Mouse (Mus musculus) MEL (cell line): ENCODE measurements around the gene Tspan9. TPM values are rescaled to one million over a fixed set of nuclear protein-coding genes. Genes with fewer than 3 reads are reported as not detected.

ENCODE experiments used
- DNase-seq: peaks from one replicate; pipeline ENCODE4 v3.0.0; 2011; ENCODE audit warnings: low read depth, low spot score
- H3K27ac ChIP-seq: 2 replicates; pipeline ENCODE4 v1.5.1; 2012; ENCODE audit warnings: low read depth, mild to moderate bottlenecking, control low read depth, low read length, moderate library complexity; ENCODE audit not compliant: control insufficient read depth
- H3K27me3 ChIP-seq, 2 experiments: fragments of 150-350 bp in 1 of 2; sonication (generic) in 1 of 2; 2 replicates each; pipeline ENCODE4 v1.6.1; 2012; ENCODE audit warnings: low read length in 2 of 2, mild to moderate bottlenecking in 2 of 2, improper control_type of control experiment in 1 of 2, moderate library complexity in 1 of 2; ENCODE audit not compliant: insufficient read depth in 2 of 2, control insufficient read depth in 1 of 2
- H3K36me3 ChIP-seq, 2 experiments: 2 replicates each; pipeline ENCODE4 v1.6.1; 2012 to 2014; ENCODE audit warnings: low read length in 2 of 2, improper control_type of control experiment in 1 of 2, inconsistent platforms in 1 of 2, mild to moderate bottlenecking in 1 of 2; ENCODE audit not compliant: insufficient read depth in 2 of 2, control insufficient read depth in 1 of 2
- H3K4me1 ChIP-seq, 2 experiments: fragments of 150-350 bp in 1 of 2; sonication (generic) in 1 of 2; 2 replicates each; pipeline ENCODE4 v1.6.1; 2012; ENCODE audit warnings: low read length in 2 of 2, improper control_type of control experiment in 1 of 2, mild to moderate bottlenecking in 1 of 2; ENCODE audit not compliant: insufficient read depth in 2 of 2, control insufficient read depth in 1 of 2
- H3K4me3 ChIP-seq, 2 experiments: fragments of 150-350 bp in 1 of 2; sonication (generic) in 1 of 2; 2 replicates each; pipeline ENCODE4 v1.5.1; 2012; ENCODE audit warnings: low read depth in 2 of 2, low read length in 2 of 2, mild to moderate bottlenecking in 2 of 2, moderate library complexity in 2 of 2, control low read depth in 1 of 2, improper control_type of control experiment in 1 of 2; ENCODE audit not compliant: control insufficient read depth in 1 of 2, insufficient read depth in 1 of 2
- H3K79me2 ChIP-seq: 2 replicates; pipeline ENCODE4 v1.6.1; 2012; ENCODE audit warnings: mild to moderate bottlenecking, low read length, moderate library complexity; ENCODE audit not compliant: control insufficient read depth, poor library complexity, insufficient read depth
- H3K9ac ChIP-seq: 2 replicates; pipeline ENCODE4 v1.6.1; 2012; ENCODE audit warnings: low read depth, mild to moderate bottlenecking, control low read depth, low read length, moderate library complexity; ENCODE audit not compliant: control insufficient read depth, poor library complexity, severe bottlenecking
- H3K9me3 ChIP-seq: fragments of 150-350 bp; sonication (generic); replicated peaks from 2 replicates; pipeline ENCODE4 v1.6.1; 2012; ENCODE audit warnings: mild to moderate bottlenecking, low read length, improper control_type of control experiment, moderate library complexity; ENCODE audit not compliant: insufficient read depth
- BHLHE40 ChIP-seq: IDR thresholded peaks from 2 replicates; pipeline ENCODE4 v1.6.1; 2012; ENCODE audit warnings: low read depth, mild to moderate bottlenecking, inconsistent platforms, low read length, improper control_type of control experiment, borderline replicate concordance
- CHD1 ChIP-seq: IDR thresholded peaks from 2 replicates; pipeline ENCODE4 v1.6.1; 2012; ENCODE audit warnings: low read depth, mild to moderate bottlenecking, inconsistent platforms, low read length, improper control_type of control experiment
- CTCF ChIP-seq, 3 experiments: IDR thresholded peaks in 2 of 3; conservative IDR thresholded peaks in 1 of 3; 2 replicates each; pipeline ENCODE4 v1.5.1; 2011 to 2012; ENCODE audit warnings: low read length in 3 of 3, low read depth in 2 of 3, mild to moderate bottlenecking in 2 of 3, improper control_type of control experiment in 1 of 3, inconsistent platforms in 1 of 3, mixed read lengths in 1 of 3, moderate library complexity in 1 of 3; ENCODE audit not compliant: control insufficient read depth in 1 of 3, insufficient read depth in 1 of 3, poor library complexity in 1 of 3, severe bottlenecking in 1 of 3
- E2F4 ChIP-seq: IDR thresholded peaks from 2 replicates; pipeline ENCODE4 v1.6.1; 2011; ENCODE audit warnings: low read depth, low read length, improper control_type of control experiment, borderline replicate concordance
- ELF1 ChIP-seq: IDR thresholded peaks from 2 replicates; pipeline ENCODE4 v1.6.1; 2014; ENCODE audit warnings: low read depth, mild to moderate bottlenecking, inconsistent platforms, low read length, improper control_type of control experiment, moderate library complexity
- ETS1 ChIP-seq: IDR thresholded peaks from 2 replicates; pipeline ENCODE4 v1.6.1; 2012; ENCODE audit warnings: low read depth, mild to moderate bottlenecking, inconsistent platforms, low read length, improper control_type of control experiment, moderate library complexity
- GATA1 ChIP-seq: IDR thresholded peaks from 2 replicates; pipeline ENCODE4 v1.6.1; 2011; ENCODE audit warnings: low read depth, low read length, improper control_type of control experiment
- HCFC1 ChIP-seq: IDR thresholded peaks from 2 replicates; pipeline ENCODE4 v1.6.1; 2012; ENCODE audit warnings: low read depth, mild to moderate bottlenecking, inconsistent platforms, low read length, improper control_type of control experiment, moderate library complexity
- MAFK ChIP-seq: IDR thresholded peaks from 2 replicates; pipeline ENCODE4 v1.6.1; 2011; ENCODE audit warnings: low read depth, mild to moderate bottlenecking, low read length, improper control_type of control experiment, borderline replicate concordance
- MAZ ChIP-seq: IDR thresholded peaks from 2 replicates; pipeline ENCODE4 v1.6.1; 2012; ENCODE audit warnings: low read depth, mild to moderate bottlenecking, inconsistent platforms, low read length, improper control_type of control experiment
- MEF2A ChIP-seq: IDR thresholded peaks from 2 replicates; pipeline ENCODE4 v1.6.1; 2014; ENCODE audit warnings: low read depth, mild to moderate bottlenecking, inconsistent platforms, low read length, improper control_type of control experiment; ENCODE audit not compliant: poor library complexity, insufficient replicate concordance, severe bottlenecking; ENCODE audit errors: extremely low read depth
- MXI1 ChIP-seq: IDR thresholded peaks from 2 replicates; pipeline ENCODE4 v1.6.1; 2011; ENCODE audit warnings: mild to moderate bottlenecking, low read depth, low read length, improper control_type of control experiment
- MYB ChIP-seq: IDR thresholded peaks from 2 replicates; pipeline ENCODE4 v1.6.1; 2011; ENCODE audit warnings: mild to moderate bottlenecking, low read depth, low read length, improper control_type of control experiment
- MYC ChIP-seq: IDR thresholded peaks from 2 replicates; pipeline ENCODE4 v1.6.1; 2011; ENCODE audit warnings: low read depth, mild to moderate bottlenecking, low read length, improper control_type of control experiment, moderate library complexity
- NELFE ChIP-seq: IDR thresholded peaks from 2 replicates; pipeline ENCODE4 v1.6.1; 2011; ENCODE audit warnings: low read depth, low read length, improper control_type of control experiment
- NRF1 ChIP-seq: IDR thresholded peaks from 2 replicates; pipeline ENCODE4 v1.6.1; 2014; ENCODE audit warnings: low read depth, mild to moderate bottlenecking, inconsistent platforms, low read length, improper control_type of control experiment, moderate library complexity; ENCODE audit not compliant: poor library complexity, insufficient read depth, severe bottlenecking
- POLR2AphosphoS5 ChIP-seq: IDR thresholded peaks from 2 replicates; pipeline ENCODE4 v1.6.1; 2012; ENCODE audit warnings: low read depth, borderline replicate concordance, mild to moderate bottlenecking, inconsistent platforms, low read length, moderate library complexity, mixed read lengths
- TAL1 ChIP-seq: IDR thresholded peaks from 2 replicates; pipeline ENCODE4 v1.6.1; 2012; ENCODE audit warnings: mild to moderate bottlenecking, inconsistent platforms, low read length, moderate library complexity, mixed read lengths
- TBP ChIP-seq: IDR thresholded peaks from 2 replicates; pipeline ENCODE4 v1.8.0; 2011; ENCODE audit warnings: low read depth, low read length, improper control_type of control experiment
- polyA plus RNA-seq, 2 experiments: library from polyadenylated mRNA; stranded (reverse) in 1 of 2; unstranded in 1 of 2; fragments of >175 nt in 1 of 2; fragments of >200 nt in 1 of 2; gene quantifications; 2 replicates each; pipeline versions ENCODE4 v1.2.1 to v1.2.4; 2012; ENCODE audit warnings: low replicate concordance in 2 of 2, low read depth in 1 of 2; ENCODE audit not compliant: insufficient read length in 2 of 2, insufficient read depth in 1 of 2, missing spikeins in 1 of 2
- total RNA-seq: library from RNA; depleted of rRNA; stranded (reverse); fragments of 300-350 nt; gene quantifications from 2 replicates; pipeline ENCODE4 v1.2.3, GENCODE M21; 2012

Gene Tspan9
- total and polyA plus RNA-seq, 3 experiments, result 0.08 to 3.4 TPM; not detected in 1

DNA sequence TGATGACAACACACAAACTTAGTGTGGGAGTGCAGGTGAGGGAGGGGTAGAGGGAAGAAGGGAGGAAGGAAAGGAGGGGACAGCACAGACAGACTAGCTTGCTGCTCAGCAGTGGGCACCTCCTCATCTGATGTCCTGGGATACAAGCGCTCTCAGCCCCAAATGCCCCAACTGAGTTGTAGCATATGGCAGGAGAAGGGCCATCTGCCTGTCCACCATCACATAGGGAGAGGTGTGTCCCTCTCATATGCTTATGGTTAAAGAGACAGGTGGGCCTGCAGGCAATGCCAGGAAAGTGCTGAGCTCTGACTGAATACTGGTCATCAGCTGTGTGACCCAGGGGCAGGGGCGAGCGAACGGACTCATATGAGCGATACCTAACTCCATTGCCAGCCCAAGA lies 163.6 kb downstream of the Tspan9 start:
- H3K9ac ChIP-seq, result no peak overlapping the region
- H3K4me3 ChIP-seq, result no peak overlapping the region
- H3K9me3 ChIP-seq, result no peaks in the 10 kb centered on the region
- H3K79me2 ChIP-seq, result no peaks in the 10 kb centered on the region
- H3K27ac ChIP-seq, result no peak overlapping the region
- no peak for DNase-seq
- no peaks in the 10 kb centered on the region for H3K36me3 ChIP-seq
- no peaks in the 10 kb centered on the region for H3K27me3 ChIP-seq
- no peaks in the 10 kb centered on the region for H3K4me1 ChIP-seq
- TF ChIP-seq MXI1 (no peak), ETS1 (no peak), MAFK (no peak), NRF1 (no peak), TAL1 (no peak), E2F4 (no peak), GATA1 (no peak), TBP (no peak), ELF1 (no peak), MEF2A (no peak), MYC (no peak), MAZ (no peak), CHD1 (no peak), HCFC1 (no peak)

DNA sequence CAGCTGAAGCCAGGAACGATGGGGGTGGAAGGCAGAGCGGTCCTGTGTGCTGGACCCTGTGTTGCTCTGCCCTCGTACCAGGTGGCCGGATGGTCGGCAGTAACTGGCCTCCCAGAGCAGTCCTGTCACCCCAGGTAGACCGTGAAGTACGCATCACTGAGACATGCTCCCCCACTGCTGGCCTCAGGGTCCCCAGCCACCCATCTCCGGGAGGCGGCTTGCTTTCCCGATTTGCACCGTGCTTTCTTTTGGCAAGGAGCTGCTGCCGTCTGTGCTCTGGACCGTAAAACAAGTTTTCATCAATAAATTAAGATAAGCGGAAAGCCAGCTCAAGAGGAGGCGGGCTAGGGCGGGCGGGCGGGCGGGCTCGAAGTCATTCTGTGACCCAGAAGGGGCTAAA lies 164.5 kb downstream of the Tspan9 start:
- Histone ChIP-seq H3K79me2 (no peaks in the 10 kb centered on the region), H3K9ac (no peak overlapping the region), H3K4me3 (no peak overlapping the region), H3K36me3 (no peaks in the 10 kb centered on the region), H3K27me3 (no peaks in the 10 kb centered on the region), H3K9me3 (no peaks in the 10 kb centered on the region), H3K4me1 (no peaks in the 10 kb centered on the region), H3K27ac (no peak overlapping the region)
- TF ChIP-seq CTCF (IDR thresholded peaks at IDR 0.05 in 2 of 3, conservative IDR thresholded peaks at IDR 0.05 in 1 of 3; ENCODE audit: control insufficient read depth in 1 of 3, insufficient read depth in 1 of 3, low read depth in 2 of 3, low read length in 3 of 3, poor library complexity in 1 of 3, severe bottlenecking in 1 of 3) (no peak), MAFK (no peak), POLR2AphosphoS5 (no peak), MYB (no peak), MEF2A (no peak), BHLHE40 (no peak), ETS1 (no peak), NELFE (no peak)
- DNase-seq, result no peak
